Mouse (Mus musculus) cortical plate, adult 2 months (tissue): ENCODE measurements around the gene Ptprd. TPM values are rescaled to one million over a fixed set of nuclear protein-coding genes. Genes with fewer than 3 reads are reported as not detected.

ENCODE experiments used
- H3K27ac ChIP-seq: fragments of 200-500 bp; 2 replicates; pipeline ENCODE4 v1.5.1; 2012; ENCODE audit warnings: low read length, control low read depth, inconsistent platforms; ENCODE audit not compliant: insufficient read depth
- H3K4me1 ChIP-seq: fragments of 200-500 bp; 2 replicates; pipeline ENCODE4 v1.6.1; 2011; ENCODE audit warnings: low read length; ENCODE audit not compliant: control insufficient read depth, insufficient read depth
- H3K4me3 ChIP-seq: fragments of 200-500 bp; 2 replicates; pipeline ENCODE4 v1.5.1; 2011; ENCODE audit warnings: mild to moderate bottlenecking, low read length, control low read depth; ENCODE audit not compliant: insufficient read depth
- CTCF ChIP-seq: fragments of 200-500 bp; IDR thresholded peaks from 2 replicates; pipeline ENCODE4 v1.5.1; 2011; ENCODE audit warnings: mild to moderate bottlenecking, control low read depth, low read length; ENCODE audit not compliant: insufficient read depth; ENCODE audit errors: extremely low read depth
- POLR2A ChIP-seq: fragments of 200-500 bp; IDR thresholded peaks from 2 replicates; pipeline ENCODE4 v1.6.1; 2011; ENCODE audit warnings: mild to moderate bottlenecking, low read length, control low read depth; ENCODE audit not compliant: insufficient read depth; ENCODE audit errors: extremely low read depth
- polyA plus RNA-seq: library from polyadenylated mRNA; depleted of rRNA; stranded (reverse); fragments of >200 nt; gene quantifications from 2 replicates; pipeline ENCODE4 v1.2.3, GENCODE M21; 2012

The Ptprd gene
- polyA plus RNA-seq, 1 experiment: 152 TPM

GRCm38 (mm10) chr4:76468366-76469100 is 1743.2 kb downstream of the Ptprd start:
- H3K4me1 ChIP-seq: no peaks in the 10 kb centered on the region
- TF ChIP-seq POLR2A (no peak), CTCF (no peak)
- no peak overlapping the region for H3K27ac ChIP-seq
- H3K4me3 ChIP-seq: no peak overlapping the region

GRCm38 (mm10) chr4:76464682-76465081 is 1747.1 kb downstream of the Ptprd start:
- Histone ChIP-seq H3K4me3 (no peak overlapping the region), H3K4me1 (no peaks in the 10 kb centered on the region), H3K27ac (no peak overlapping the region)
- TF ChIP-seq POLR2A: no peak
- no peak for TF ChIP-seq CTCF

- no peak for TF ChIP-seq CTCF
- no peak for TF ChIP-seq POLR2A
- Histone ChIP-seq H3K27ac (no peak overlapping the region), H3K4me1 (no peaks in the 10 kb centered on the region), H3K4me3 (no peak overlapping the region)
Measured at GRCm38 (mm10) chr4:76461336-76461735, 1750.4 kb downstream of the Ptprd start.

- TF ChIP-seq POLR2A (no peak), CTCF (no peak)
- H3K4me3 ChIP-seq: no peak overlapping the region
- H3K27ac ChIP-seq: no peak overlapping the region
- no peaks in the 10 kb centered on the region for H3K4me1 ChIP-seq
Measured at GRCm38 (mm10) chr4:76460556-76460955, 1751.2 kb downstream of the Ptprd start.

GRCm38 (mm10) chr4:76459621-76460020 is 1752.1 kb downstream of the Ptprd start:
- Histone ChIP-seq H3K4me1 (no peaks in the 10 kb centered on the region), H3K27ac (no peak overlapping the region), H3K4me3 (no peak overlapping the region)
- TF ChIP-seq POLR2A: no peak
- no peak for TF ChIP-seq CTCF

- TF ChIP-seq POLR2A (no peak), CTCF (no peak)
- peaks cover 3% of the 10 kb centered on the region; the same call in 1 of the 2 replicates for H3K4me1 ChIP-seq
- no peak overlapping the region for H3K4me3 ChIP-seq
- H3K27ac ChIP-seq: no peak overlapping the region
Measured at GRCm38 (mm10) chr4:76452286-76452685, 1759.5 kb downstream of the Ptprd start.

GRCm38 (mm10) chr4:76451019-76451552 is 1760.7 kb downstream of the Ptprd start:
- Histone ChIP-seq H3K4me1 (peaks cover 3% of the 10 kb centered on the region; the same call in 1 of the 2 replicates), H3K4me3 (peak overlapping the region; percentile 89), H3K27ac (no peak overlapping the region)
- TF ChIP-seq CTCF: no peak
- no peak for TF ChIP-seq POLR2A

- TF ChIP-seq CTCF (no peak), POLR2A (no peak; the same call in 1 of the 2 replicates)
- peak overlapping the region; percentile 81 for H3K27ac ChIP-seq
Measured at GRCm38 (mm10) chr4:76450351-76451018, 1761.3 kb downstream of the Ptprd start.

GRCm38 (mm10) chr4:76449466-76450350 is 1762.1 kb downstream of the Ptprd start:
- TF ChIP-seq POLR2A: 0 out of 2 replicates have a peak, but pooled peaks have one; percentile 28
- no peak for TF ChIP-seq CTCF
- H3K4me1 ChIP-seq: peaks cover 3% of the 10 kb centered on the region; the same call in 1 of the 2 replicates
- peak overlapping the region; percentile 81 for H3K27ac ChIP-seq
- peak overlapping the region; percentile 89 for H3K4me3 ChIP-seq

More at GRCm38 (mm10) chr4:76450351-76451018, 1761.3 kb downstream of the Ptprd start:
- peak overlapping the region; percentile 89 for H3K4me3 ChIP-seq
- peaks cover 3% of the 10 kb centered on the region; the same call in 1 of the 2 replicates for H3K4me1 ChIP-seq
